Mouse (Mus musculus) gastrocnemius, postnatal 14 days (tissue): Measurements from ENCODE around the gene Cldn13. TPM values are rescaled to one million over a fixed set of nuclear protein-coding genes. Genes with fewer than 3 reads are reported as not detected.
"Not testable (repeated sequence)": the region's sequence is repeated elsewhere in the genome, so short reads cannot be mapped to it uniquely, and the experiment has no call there.

Experiments
- DNase-seq: peaks from one replicate; pipeline ENCODE4 v3.0.0; 2021; ENCODE audit warnings: mixed read lengths
- intact Hi-C: fragments of 180-260 bp; cut with DNase I; formaldehyde crosslinking; loops from one replicate; pipeline ENCODE4 v1.15.1; 2025; ENCODE audit warnings: low total_unique reads
- total RNA-seq, 2 experiments: library from RNA; stranded (reverse); gene quantifications; 2 replicates each; pipeline ENCODE4 v1.2.3; 2021

The Cldn13 gene
- total RNA-seq, 2 experiments from 2014 or later = not detected

- intact Hi-C loops = no loop called here
- DNase-seq = no peak
These were observed 21.4 kb upstream of the Cldn13 start for GRCm38 (mm10) chr5:134936626-134937185.

DNA sequence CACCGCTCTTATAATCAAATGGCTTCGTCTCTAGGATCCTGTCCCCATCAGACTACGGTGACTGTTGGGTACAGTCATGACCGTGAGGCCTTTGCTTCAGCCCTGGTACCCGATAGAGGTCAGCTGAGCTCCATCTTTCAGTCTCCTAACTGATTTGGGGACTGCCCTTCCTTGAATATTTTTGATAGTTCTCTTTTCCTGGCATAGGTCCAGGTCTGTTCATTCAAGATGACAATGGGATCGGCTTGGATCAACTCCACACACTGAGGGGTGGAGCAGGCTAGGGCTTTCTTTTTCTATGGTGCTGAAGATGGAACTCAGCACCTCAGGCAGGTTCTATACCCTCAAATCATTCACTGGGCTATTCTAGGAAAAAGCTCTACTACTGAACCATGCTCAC lies 20.7 kb upstream of the Cldn13 start:
- intact Hi-C loops = no loop called here
- no peak for DNase-seq

DNA sequence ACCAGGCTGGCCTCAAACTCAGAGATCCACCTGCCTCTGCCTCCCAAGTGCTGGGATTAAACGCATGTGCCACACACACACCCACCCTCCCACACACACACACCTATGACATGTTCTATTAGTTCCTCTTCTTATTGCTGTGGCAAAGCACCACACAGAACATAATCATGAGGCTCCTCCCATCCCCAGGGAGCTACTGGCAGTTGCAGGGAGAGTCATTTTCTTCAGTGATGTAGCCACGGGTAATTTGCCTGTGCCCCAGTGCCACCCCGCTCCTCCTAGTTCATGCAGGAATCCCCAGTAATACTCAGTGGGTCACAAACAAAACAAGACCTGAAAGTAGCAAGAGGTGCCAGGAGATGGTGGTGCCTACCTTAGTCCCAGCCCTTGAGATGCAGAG lies 19.3 kb upstream of the Cldn13 start:
- no peak for DNase-seq
- intact Hi-C loops = no loop called here

GRCm38 (mm10) chr5:134933686-134934085 lies 18.4 kb upstream of the Cldn13 start:
- DNase-seq, intact Hi-C loops: not testable (repeated sequence)

GRCm38 (mm10) chr5:134933281-134933680 lies 18.0 kb upstream of the Cldn13 start:
- intact Hi-C loops = no loop called here
- no peak for DNase-seq

GRCm38 (mm10) chr5:134932903-134933276 lies 17.6 kb upstream of the Cldn13 start:
- intact Hi-C loops = no loop called here
- DNase-seq = peak; percentile 56

- intact Hi-C loops = no loop called here
- DNase-seq = peak; percentile 89
These were observed 17.0 kb upstream of the Cldn13 start, which contains the start of gene Mettl27 for GRCm38 (mm10) chr5:134932179-134932902. TSS of gene Mettl27 (plus strand) at chr5:134932368.

- intact Hi-C loops = loop anchor here (5.0 to 10.0 kb wide), 2 partner anchors 32 to 845 kb away; no protein-coding TSS in a partner anchor
- no peak for DNase-seq
These were observed 14.7 kb upstream of the Cldn13 start for GRCm38 (mm10) chr5:134929988-134930387.

DNA sequence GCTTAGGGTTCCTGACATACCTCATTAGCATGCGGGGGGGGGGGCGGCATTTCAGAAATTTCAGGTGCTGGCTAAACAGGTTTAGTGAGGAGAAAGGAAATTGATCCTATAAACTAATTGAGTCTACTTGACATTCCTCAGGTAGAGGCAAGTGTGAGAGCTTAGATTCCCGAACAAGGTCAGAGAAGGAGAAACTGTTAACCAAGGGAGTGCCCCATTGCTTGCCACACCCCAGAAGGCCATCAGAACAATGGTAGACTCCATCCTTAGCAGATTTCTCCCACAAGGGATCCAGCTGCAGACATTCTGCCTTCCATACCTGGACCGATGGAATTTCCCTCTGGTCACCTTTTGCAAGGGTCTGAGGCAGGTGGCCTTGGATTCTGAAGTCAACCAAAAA lies 11.4 kb upstream of the Cldn13 start:
- intact Hi-C loops = loop anchor here (5.0 to 10.0 kb wide), 2 partner anchors 36 to 842 kb away; no protein-coding TSS in a partner anchor
- DNase-seq = no peak

GRCm38 (mm10) chr5:134923141-134923540 lies 7.8 kb upstream of the Cldn13 start:
- no peak for DNase-seq
- intact Hi-C loops = loop anchor here (10.0 kb wide), 1 partner anchor 838 kb away; no protein-coding TSS in a partner anchor

- intact Hi-C loops = loop anchor here (10.0 kb wide), 1 partner anchor 836 kb away; no protein-coding TSS in a partner anchor
- DNase-seq = no peak
These were observed 5.8 kb upstream of the Cldn13 start for GRCm38 (mm10) chr5:134921106-134921505.

- intact Hi-C loops = loop anchor here (10.0 kb wide), 1 partner anchor 835 kb away; no protein-coding TSS in a partner anchor
- no peak for DNase-seq
These were observed 4.9 kb upstream of the Cldn13 start for GRCm38 (mm10) chr5:134920106-134920687.

GRCm38 (mm10) chr5:134919097-134919496 lies 3.8 kb upstream of the Cldn13 start:
- intact Hi-C loops = no loop called here
- DNase-seq = no peak

DNA sequence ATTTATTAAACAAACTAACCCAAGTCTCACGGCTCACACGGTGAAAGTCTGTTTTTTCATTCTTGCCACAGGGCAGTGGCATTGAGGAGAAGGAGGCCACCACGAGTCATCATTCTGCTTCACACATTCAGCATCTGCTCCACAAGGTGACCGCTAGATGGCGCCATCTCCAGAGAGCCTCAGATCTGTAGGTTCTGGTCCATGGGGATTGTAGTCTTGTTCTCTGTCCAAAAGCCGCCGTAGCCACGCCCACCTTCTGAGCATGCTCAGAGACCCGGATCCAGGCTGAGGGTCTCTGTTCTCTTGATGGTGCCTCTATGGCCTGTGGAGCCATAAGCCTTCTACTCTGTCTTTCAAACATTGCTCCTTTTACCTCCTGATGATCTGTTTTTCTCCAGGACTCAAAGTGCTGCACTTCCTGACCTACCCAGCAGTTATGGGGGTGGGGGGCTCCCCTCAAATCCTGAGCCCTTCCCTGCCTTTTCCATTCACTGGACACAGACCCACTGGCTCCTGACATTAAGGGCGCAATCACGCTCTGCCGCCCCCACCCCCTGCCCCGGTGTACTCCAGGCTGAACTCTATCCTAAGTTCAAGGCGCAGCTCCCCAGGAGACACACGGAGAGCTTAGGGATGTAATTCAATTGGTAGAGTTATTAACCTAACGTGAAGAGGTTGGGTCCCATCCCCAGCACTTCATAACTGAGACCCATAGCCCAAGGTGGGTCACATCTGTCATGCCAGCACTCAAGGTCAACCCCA lies 2.9 kb upstream of the Cldn13 start:
- DNase-seq = peak; percentile 48
- intact Hi-C loops = no loop called here

DNA sequence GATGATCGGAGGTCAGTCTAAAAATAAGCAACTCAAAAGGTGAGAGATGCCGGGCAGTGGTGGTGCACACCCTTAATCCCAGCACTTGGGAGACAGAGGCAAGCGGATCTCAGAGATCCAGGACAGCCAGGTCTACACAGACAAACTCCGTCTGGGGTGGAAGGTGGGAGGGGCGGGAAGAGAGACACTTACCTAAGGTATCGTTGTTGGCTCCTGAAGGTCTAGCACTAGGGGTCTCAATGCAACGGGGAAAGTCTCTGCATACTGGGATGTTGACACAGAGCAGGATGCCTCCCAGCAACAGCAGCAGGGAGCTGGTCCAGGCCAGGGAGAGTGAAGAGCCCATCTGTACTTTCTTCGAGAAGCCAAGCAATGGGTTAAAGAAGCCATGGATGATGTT lies 816 bp downstream of the Cldn13 start:
- intact Hi-C loops = no loop called here
- no peak for DNase-seq

- intact Hi-C loops = no loop called here
- DNase-seq = no peak
These were observed 1.6 kb downstream of the Cldn13 start for GRCm38 (mm10) chr5:134913753-134914152.

DNA sequence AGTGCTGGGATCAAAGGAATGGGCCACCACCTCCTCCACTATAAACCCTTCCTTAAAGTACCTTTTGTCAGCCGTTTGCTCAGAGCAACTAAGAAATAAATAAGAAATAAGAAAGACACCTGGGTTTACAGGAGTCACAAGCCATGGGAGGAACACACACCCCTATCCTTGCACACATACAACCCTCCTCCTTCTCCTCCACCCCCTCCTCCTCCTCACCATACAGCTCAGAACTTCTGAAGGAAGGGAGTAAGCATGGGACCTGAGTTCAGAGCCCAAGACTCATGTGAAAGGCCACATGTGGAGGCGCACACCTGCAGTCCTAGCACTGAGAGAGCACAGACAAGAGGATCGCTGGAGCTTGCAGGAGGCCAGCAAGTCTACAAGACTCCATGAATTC lies 2.0 kb downstream of the Cldn13 start:
- intact Hi-C loops = no loop called here
- no peak for DNase-seq

- no peak for DNase-seq
- intact Hi-C loops = no loop called here
These were observed 3.4 kb downstream of the Cldn13 start for GRCm38 (mm10) chr5:134911901-134912300.

DNA sequence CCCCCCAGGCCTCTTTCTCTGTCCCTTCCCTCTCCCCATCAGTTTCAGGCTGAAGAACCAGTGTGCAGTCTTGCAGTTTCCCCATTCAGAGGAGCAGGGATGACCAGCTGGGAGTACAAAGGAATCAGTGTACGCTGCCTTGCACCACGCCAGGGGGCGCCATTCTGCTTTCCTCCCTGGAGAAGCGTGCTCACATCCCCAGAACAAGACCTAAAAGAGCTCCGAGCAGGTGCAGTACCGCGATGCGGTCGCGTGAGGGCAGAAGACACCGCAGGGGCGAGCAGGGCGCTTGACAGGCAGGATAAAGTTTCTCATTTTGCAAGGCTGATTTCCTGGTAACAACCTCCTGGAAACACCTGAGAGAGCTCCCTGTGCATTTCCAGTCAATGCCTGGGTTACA lies 8.2 kb downstream of the Cldn13 start:
- intact Hi-C loops = loop anchor here (5.0 kb wide), 1 partner anchor 55 kb away; no protein-coding TSS in a partner anchor
- peak; percentile 93 for DNase-seq

DNA sequence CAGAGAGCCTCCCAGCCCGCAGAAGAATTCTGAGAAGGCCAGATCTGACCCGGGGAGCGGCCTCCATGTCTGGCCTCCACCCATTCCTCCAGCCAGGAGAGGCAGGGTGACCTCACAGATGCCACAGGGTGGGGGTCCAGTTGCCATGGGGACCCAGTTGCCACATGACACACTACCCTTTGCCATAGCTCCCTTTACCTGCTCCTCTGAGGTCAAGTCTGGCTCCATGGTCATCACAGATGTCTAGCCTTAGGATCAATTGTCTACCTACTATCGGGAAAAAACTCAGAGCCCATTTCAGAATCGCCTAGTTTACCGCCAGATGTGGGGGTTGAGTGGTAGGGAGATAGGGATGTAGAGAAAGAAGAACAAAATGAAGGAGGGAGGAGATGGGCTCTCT lies 8.7 kb downstream of the Cldn13 start, which contains the start of gene Tmem270:
TSS of gene Tmem270 (minus strand) at position 101 of the 400 bp plus-strand sequence.
- DNase-seq = no peak
- intact Hi-C loops = loop anchor here (5.0 kb wide), 1 partner anchor 56 kb away; no protein-coding TSS in a partner anchor
